ENCODE assay signal across 9 mouse cellular contexts in the genomic region with DNA sequence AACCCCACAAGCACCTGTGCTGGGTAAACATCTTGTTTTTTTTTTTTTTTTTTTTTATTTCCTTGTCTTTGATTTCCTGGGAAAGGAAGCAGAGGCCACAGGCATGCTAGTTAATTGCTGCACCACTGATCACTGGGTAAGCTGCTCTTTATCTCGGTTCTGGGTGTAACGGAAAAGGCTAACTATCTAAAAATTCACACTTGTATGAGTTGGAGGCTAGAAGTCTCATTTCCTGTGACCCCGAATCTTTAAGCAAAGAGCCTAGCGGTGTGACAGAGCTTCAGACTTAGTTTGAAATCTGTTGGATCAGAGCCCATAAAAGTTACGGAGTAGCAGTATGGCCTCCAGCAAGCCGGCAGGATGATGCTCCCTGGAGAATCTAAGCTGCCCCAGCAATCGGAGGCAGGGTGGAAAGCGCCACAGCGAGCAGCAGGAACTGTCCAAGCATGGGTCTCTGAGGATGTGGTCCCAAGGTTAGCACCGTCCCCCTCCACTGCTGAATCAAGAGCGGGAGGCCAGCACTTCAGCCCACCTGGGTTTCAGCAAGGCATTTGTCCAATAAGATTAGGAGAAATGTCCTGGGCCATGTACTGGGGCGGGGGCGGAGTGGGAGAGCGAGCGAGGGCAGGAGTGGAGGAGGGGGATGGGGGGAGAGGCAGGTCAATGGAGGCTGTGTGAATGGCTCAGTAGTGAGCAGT. TPM values are rescaled to one million over a fixed set of nuclear protein-coding genes. Genes with fewer than 3 reads are reported as not detected.
DNase-seq lines count a peak whose midpoint lies in the region; ATAC-seq and TF ChIP-seq lines count a peak whose summit lies in the region.
"Had no signal": no experiment of that assay in that cellular context is flagged by ENCODE, and none has a peak within 500 bp of the region (broad histone marks: within the 10 kb centered on the region; RNA-seq: fewer than 3 reads in every experiment).

No protein-coding gene starts in this region.

- TF ChIP-seq EP300 in lung, postnatal 0 days (IDR thresholded peaks at IDR 0.05), result no peak

- H3K4me2 ChIP-seq in lung, postnatal 0 days (replicated peaks; ENCODE audit: low read depth, low read length), result peak overlapping the region; percentile 36
- peak overlapping the region; percentile 45 for H3K4me2 ChIP-seq in forebrain, embryonic 12.5 days
- peak overlapping the region; percentile 61 for H3K4me2 ChIP-seq in intestine, embryonic 15.5 days (replicated peaks)
- H3K4me2 ChIP-seq in midbrain, embryonic 15.5 days, result peak overlapping the region; percentile 40

- ATAC-seq in lung, postnatal 0 days, result no peak
- no peak for ATAC-seq in forebrain, embryonic 12.5 days (ENCODE audit: low FRiP score)
- 0 out of 2 replicates have a peak, but pooled peaks have one; percentile 26 for ATAC-seq in intestine, embryonic 15.5 days
- ATAC-seq in midbrain, embryonic 15.5 days (replicated peaks), result no peak

- no peak overlapping the region for H3K4me3 ChIP-seq in lung, postnatal 0 days (ENCODE audit: low read depth, low read length)
- H3K4me3 ChIP-seq in forebrain, embryonic 12.5 days (replicated peaks), result peak overlapping the region; percentile 27
- H3K4me3 ChIP-seq in intestine, embryonic 15.5 days (replicated peaks), result peak overlapping the region; percentile 24
- peak overlapping the region; percentile 15; the same call in 1 of the 2 replicates for H3K4me3 ChIP-seq in midbrain, embryonic 15.5 days

- H3K4me1 ChIP-seq in lung, postnatal 0 days (ENCODE audit: insufficient read depth, low read depth, low read length), result no peaks in the 10 kb centered on the region
- peaks cover 7% of the 10 kb centered on the region for H3K4me1 ChIP-seq in forebrain, embryonic 12.5 days
- H3K4me1 ChIP-seq in intestine, embryonic 15.5 days (replicated peaks), result peaks cover 7% of the 10 kb centered on the region; the same call in 1 of the 2 replicates
- H3K4me1 ChIP-seq in midbrain, embryonic 15.5 days, result peaks cover 4% of the 10 kb centered on the region; the same call in 1 of the 2 replicates

- H3K9ac ChIP-seq in lung, postnatal 0 days (replicated peaks; ENCODE audit: low read depth), result no peak overlapping the region; the same call in 1 of the 2 replicates
- H3K9ac ChIP-seq in forebrain, embryonic 12.5 days, result peak overlapping the region; percentile 30
- H3K9ac ChIP-seq in intestine, embryonic 15.5 days, result peak overlapping the region; percentile 36; the same call in 1 of the 2 replicates
- no peak overlapping the region for H3K9ac ChIP-seq in midbrain, embryonic 15.5 days

- no peaks in the 10 kb centered on the region for H3K9me3 ChIP-seq in lung, postnatal 0 days (ENCODE audit: low read length)
- no peaks in the 10 kb centered on the region for H3K9me3 ChIP-seq in forebrain, embryonic 12.5 days
- H3K9me3 ChIP-seq in intestine, embryonic 15.5 days, result no peaks in the 10 kb centered on the region
- no peaks in the 10 kb centered on the region for H3K9me3 ChIP-seq in midbrain, embryonic 15.5 days

- H3K36me3 ChIP-seq in lung, postnatal 0 days (ENCODE audit: insufficient read depth, low read length), result no peaks in the 10 kb centered on the region
- H3K36me3 ChIP-seq in forebrain, embryonic 12.5 days (replicated peaks), result no peaks in the 10 kb centered on the region; the same call in 1 of the 2 replicates
- no peaks in the 10 kb centered on the region for H3K36me3 ChIP-seq in intestine, embryonic 15.5 days
- no peaks in the 10 kb centered on the region for H3K36me3 ChIP-seq in midbrain, embryonic 15.5 days (replicated peaks)

- WGBS in lung, postnatal 0 days, result 8% methylated on average over 15 of the region's 15 CpGs
- WGBS in forebrain, embryonic 12.5 days, result 8% methylated on average over 15 of the region's 15 CpGs
- 9% methylated on average over 15 of the region's 15 CpGs for WGBS in intestine, embryonic 15.5 days
- 6% methylated on average over 15 of the region's 15 CpGs for WGBS in midbrain, embryonic 15.5 days

- peak; percentile 14 for DNase-seq in lung, postnatal 0 days (ENCODE audit: low spot score)
- DNase-seq in lung, postnatal 4 days, result no peak
- no peak for DNase-seq in cerebellum, adult 9-10 months
- DNase-seq in right cerebral cortex, postnatal 36 days (ENCODE audit: low spot score in 2 of 2), result no peak
- DNase-seq in left cerebral cortex, adult 8-10 months (ENCODE audit: low spot score in 2 of 2), result no peak

- H3K27me3 ChIP-seq in lung, postnatal 0 days (replicated peaks; ENCODE audit: insufficient read depth, low read length), result no peaks in the 10 kb centered on the region
- no peaks in the 10 kb centered on the region for H3K27me3 ChIP-seq in forebrain, embryonic 12.5 days
- H3K27me3 ChIP-seq in intestine, embryonic 15.5 days (replicated peaks), result no peaks in the 10 kb centered on the region
- no peaks in the 10 kb centered on the region for H3K27me3 ChIP-seq in midbrain, embryonic 15.5 days (replicated peaks)

- H3K27ac ChIP-seq in lung, postnatal 0 days (ENCODE audit: low read length), result peak overlapping the region; percentile 43; the same call in 1 of the 2 replicates
- 0 out of 2 replicates have a peak overlapping the region, but pooled peaks have one; percentile 44 for H3K27ac ChIP-seq in forebrain, embryonic 12.5 days
- H3K27ac ChIP-seq in intestine, embryonic 15.5 days, result peak overlapping the region; percentile 13
- H3K27ac ChIP-seq in midbrain, embryonic 15.5 days, result no peak overlapping the region

- no peak for TF ChIP-seq CTCF in lung, postnatal 0 days (IDR thresholded peaks at IDR 0.05)

RNA-seq across cellular contexts. Expression of a gene that starts 10.4 kb away (rescaled TPM):
- 31.9 and 34.2 TPM in 2 replicates for polyA plus RNA-seq in lung, postnatal 0 days (2015; fragmentation: Nextera tagmentation; extraction: Ambion mirVana)
- polyA plus RNA-seq in forebrain, embryonic 12.5 days (2016; fragmentation: Nextera tagmentation; extraction: Ambion mirVana), result 16.2 and 16.9 TPM in 2 replicates
- 118 and 134 TPM in 2 replicates for polyA plus RNA-seq in intestine, embryonic 15.5 days (2015; fragmentation: Nextera tagmentation; extraction: Ambion mirVana)
- 36.1 and 41.1 TPM in 2 replicates for polyA plus RNA-seq in midbrain, embryonic 15.5 days (2015; fragmentation: Nextera tagmentation; extraction: Ambion mirVana)
- total RNA-seq in left cerebral cortex, adult 8-10 months (2022), result 10 to 100 TPM; 40.1 to 44.4 (median 42.7) TPM

RNA-seq across cellular contexts. Expression of a gene that starts 17.5 kb away (rescaled TPM):
- polyA plus RNA-seq in lung, postnatal 0 days (2015; fragmentation: Nextera tagmentation; extraction: Ambion mirVana), result 0.35 and 0.50 TPM in 2 replicates
- polyA plus RNA-seq in forebrain, embryonic 12.5 days (2016; fragmentation: Nextera tagmentation; extraction: Ambion mirVana), result 0.11 and 0.21 TPM in 2 replicates
- polyA plus RNA-seq in intestine, embryonic 15.5 days (2015; fragmentation: Nextera tagmentation; extraction: Ambion mirVana), result 0.43 TPM in 2 replicates
- 0.24 and 0.31 TPM in 2 replicates for polyA plus RNA-seq in midbrain, embryonic 15.5 days (2015; fragmentation: Nextera tagmentation; extraction: Ambion mirVana)
- total RNA-seq in left cerebral cortex, adult 8-10 months (2022), result 10 to 100 TPM in 2 of 4 experiments, 1 to 10 TPM in 2; 6.9 to 13.1 (median 10.4) TPM

RNA-seq across cellular contexts. Expression of a gene that starts 27.2 kb away (rescaled TPM):
- polyA plus RNA-seq in lung, postnatal 0 days (2015; fragmentation: Nextera tagmentation; extraction: Ambion mirVana), result 7.0 and 7.3 TPM in 2 replicates
- polyA plus RNA-seq in forebrain, embryonic 12.5 days (2016; fragmentation: Nextera tagmentation; extraction: Ambion mirVana), result not detected in 2 replicates
- 56.2 and 60.4 TPM in 2 replicates for polyA plus RNA-seq in intestine, embryonic 15.5 days (2015; fragmentation: Nextera tagmentation; extraction: Ambion mirVana)
- not detected in 2 replicates for polyA plus RNA-seq in midbrain, embryonic 15.5 days (2015; fragmentation: Nextera tagmentation; extraction: Ambion mirVana)
- total RNA-seq in left cerebral cortex, adult 8-10 months (2022), result under 1 TPM; 0.33 to 0.66 (median 0.51) TPM

RNA-seq across cellular contexts. Expression of a gene that starts 28.2 kb away (rescaled TPM):
- polyA plus RNA-seq in lung, postnatal 0 days (2015; fragmentation: Nextera tagmentation; extraction: Ambion mirVana), result not detected in 2 replicates
- polyA plus RNA-seq in forebrain, embryonic 12.5 days (2016; fragmentation: Nextera tagmentation; extraction: Ambion mirVana), result not detected in 2 replicates
- polyA plus RNA-seq in intestine, embryonic 15.5 days (2015; fragmentation: Nextera tagmentation; extraction: Ambion mirVana), result not detected in 2 replicates
- not detected in 2 replicates for polyA plus RNA-seq in midbrain, embryonic 15.5 days (2015; fragmentation: Nextera tagmentation; extraction: Ambion mirVana)
- not detected for total RNA-seq in left cerebral cortex, adult 8-10 months (2022)
- total RNA-seq: adrenal gland, postnatal 36 days had no signal

RNA-seq across cellular contexts. Expression of a gene that starts 30.5 kb away (rescaled TPM):
- 8.2 and 11.9 TPM in 2 replicates for polyA plus RNA-seq in lung, postnatal 0 days (2015; fragmentation: Nextera tagmentation; extraction: Ambion mirVana)
- polyA plus RNA-seq in forebrain, embryonic 12.5 days (2016; fragmentation: Nextera tagmentation; extraction: Ambion mirVana), result 2.0 and 2.3 TPM in 2 replicates
- 6.2 and 6.3 TPM in 2 replicates for polyA plus RNA-seq in intestine, embryonic 15.5 days (2015; fragmentation: Nextera tagmentation; extraction: Ambion mirVana)
- 12.7 and 13.3 TPM in 2 replicates for polyA plus RNA-seq in midbrain, embryonic 15.5 days (2015; fragmentation: Nextera tagmentation; extraction: Ambion mirVana)
- total RNA-seq in left cerebral cortex, adult 8-10 months (2022), result 10 to 100 TPM; 11.9 to 17.5 (median 13.7) TPM

Comparison
In these comparisons a context has a peak if more than half of its experiments do, and no peak if none do; other contexts are left out.
1. H3K9ac ChIP-seq: peak in forebrain, embryonic 12.5 days (single experiment) and intestine, embryonic 15.5 days (single experiment); none in lung, postnatal 0 days (single experiment) and midbrain, embryonic 15.5 days (single experiment).
2. Peak in every context shown above with its lines, with median percentiles within 50 percentile points of each other: H3K4me2 ChIP-seq.